Mouse (Mus musculus) neural tube, embryonic 15.5 days (tissue): ENCODE data around the gene Timeless. TPM values are rescaled to one million over a fixed set of nuclear protein-coding genes. Genes with fewer than 3 reads are reported as not detected.
"Not testable (repeated sequence)": the region's sequence is repeated elsewhere in the genome, so short reads cannot be mapped to it uniquely, and the experiment has no call there.

ENCODE experiments used
- ATAC-seq: fragments of 200-750 bp; cut with Nextera tagmentation; 2 replicates; pipeline ENCODE4 v1.8.0; 2017; ENCODE audit warnings: mild to moderate bottlenecking, moderate TSS enrichment, moderate library complexity; ENCODE audit not compliant: low FRiP score
- H3K27ac ChIP-seq: fragments of 300-500 bp; sonication (generic); replicated peaks from 2 replicates; pipeline ENCODE4 v1.5.1; 2015; ENCODE audit warnings: mild to moderate bottlenecking, inconsistent platforms
- H3K27me3 ChIP-seq: fragments of 300-500 bp; sonication (generic); replicated peaks from 2 replicates; pipeline ENCODE4 v1.6.1; 2015; ENCODE audit warnings: inconsistent platforms
- H3K36me3 ChIP-seq: fragments of 300-500 bp; sonication (generic); 2 replicates; pipeline ENCODE4 v1.6.1; 2015; ENCODE audit warnings: inconsistent platforms
- H3K4me1 ChIP-seq: fragments of 300-500 bp; sonication (generic); 2 replicates; pipeline ENCODE4 v1.6.1; 2015; ENCODE audit warnings: inconsistent platforms
- H3K4me2 ChIP-seq: fragments of 300-500 bp; sonication (generic); 2 replicates; pipeline ENCODE4 v1.6.1; 2015; ENCODE audit warnings: inconsistent platforms, mild to moderate bottlenecking, moderate library complexity
- H3K4me3 ChIP-seq: fragments of 300-500 bp; sonication (generic); replicated peaks from 2 replicates; pipeline ENCODE4 v1.5.1; 2015; ENCODE audit warnings: mild to moderate bottlenecking, inconsistent platforms
- H3K9ac ChIP-seq: fragments of 300-500 bp; sonication (generic); replicated peaks from 2 replicates; pipeline ENCODE4 v1.6.1; 2015; ENCODE audit warnings: mild to moderate bottlenecking, inconsistent platforms
- H3K9me3 ChIP-seq: fragments of 300-500 bp; sonication (generic); replicated peaks from 2 replicates; pipeline ENCODE4 v1.6.1; 2016; ENCODE audit warnings: inconsistent platforms
- WGBS: fragments of 180-500 bp; shearing (Covaris S2); methylation state at CpG from one replicate; pipeline ENCODE4 v1.1.7; 2015; ENCODE audit warnings: mixed read lengths; 5-methylcytosine and 5-hydroxymethylcytosine counted together
- polyA plus RNA-seq: library from polyadenylated mRNA; unstranded; fragments of >200 nt; fragmentation: Nextera tagmentation; extraction: Ambion mirVana; gene quantifications from 2 replicates; pipeline ENCODE4 v1.2.1, GENCODE M21; 2015

Timeless gene
- polyA plus RNA-seq, 1 experiment from 2014 or later, result 20.0 TPM

DNA sequence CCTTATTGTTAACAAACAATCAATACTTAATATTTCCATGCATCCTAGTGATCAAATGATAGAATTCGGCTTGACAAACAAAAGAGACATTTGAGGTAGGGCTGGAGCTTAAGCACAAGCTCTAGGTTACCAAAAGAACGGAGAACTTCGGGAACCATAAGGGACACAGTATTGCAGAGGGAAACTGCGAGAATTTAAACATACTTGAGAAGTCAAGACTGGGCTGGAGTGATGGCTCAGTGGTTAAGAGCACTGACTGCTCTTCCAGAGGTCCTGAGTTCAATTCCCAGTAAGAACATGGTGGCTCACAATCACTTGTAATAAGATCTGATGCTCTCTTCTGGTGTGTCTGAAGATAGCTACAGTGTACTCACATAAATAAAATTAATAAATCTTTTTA, 17.8 kb upstream of the Timeless start:
- not testable (repeated sequence) for H3K9ac ChIP-seq, H3K27ac ChIP-seq, H3K36me3 ChIP-seq, H3K9me3 ChIP-seq, H3K4me3 ChIP-seq, H3K27me3 ChIP-seq, ATAC-seq, H3K4me2 ChIP-seq
- peaks cover 22% of the 10 kb centered on the region for H3K4me1 ChIP-seq
- 90% methylated on average over 4 of the region's 4 CpGs for WGBS

GRCm38 (mm10) chr10:128214981-128215380, 16.9 kb upstream of the Timeless start:
- ATAC-seq, result no peak

GRCm38 (mm10) chr10:128218387-128219117, 13.3 kb upstream of the Timeless start:
- H3K4me1 ChIP-seq, result no peaks in the 10 kb centered on the region
- no peak overlapping the region for H3K9ac ChIP-seq
- H3K4me2 ChIP-seq, result no peak overlapping the region
- H3K27me3 ChIP-seq, result 0 out of 2 replicates have a peak, but pooled peaks cover 5% of the 10 kb centered on the region
- H3K4me3 ChIP-seq, result no peak overlapping the region
- H3K9me3 ChIP-seq, result no peaks in the 10 kb centered on the region
- no peak overlapping the region for H3K27ac ChIP-seq
- no peak for ATAC-seq
- no peaks in the 10 kb centered on the region for H3K36me3 ChIP-seq
- 95% methylated on average over 18 of the region's 18 CpGs for WGBS

More at GRCm38 (mm10) chr10:128214981-128215380, 16.9 kb upstream of the Timeless start:
- Histone ChIP-seq H3K4me2 (no peak overlapping the region), H3K27ac (no peak overlapping the region), H3K36me3 (no peaks in the 10 kb centered on the region), H3K27me3 (0 out of 2 replicates have a peak, but pooled peaks cover 5% of the 10 kb centered on the region), H3K4me1 (peaks cover 22% of the 10 kb centered on the region), H3K9ac (no peak overlapping the region), H3K9me3 (no peaks in the 10 kb centered on the region), H3K4me3 (no peak overlapping the region)
- 88% methylated on average over 5 of the region's 5 CpGs for WGBS

- 71% methylated on average over 16 of the region's 16 CpGs for WGBS
- Histone ChIP-seq H3K4me3 (no peak overlapping the region), H3K36me3 (no peaks in the 10 kb centered on the region), H3K9me3 (no peaks in the 10 kb centered on the region), H3K4me1 (no peaks in the 10 kb centered on the region), H3K27ac (no peak overlapping the region), H3K4me2 (no peak overlapping the region), H3K9ac (no peak overlapping the region), H3K27me3 (no peaks in the 10 kb centered on the region)
- no peak for ATAC-seq
These were observed 10.2 kb upstream of the Timeless start for GRCm38 (mm10) chr10:128221533-128222286.

- H3K4me2 ChIP-seq, result no peak overlapping the region
- no peak overlapping the region for H3K4me3 ChIP-seq
- no peaks in the 10 kb centered on the region for H3K9me3 ChIP-seq
- no peaks in the 10 kb centered on the region for H3K4me1 ChIP-seq
- WGBS, result 58% methylated on average over 5 of the region's 5 CpGs
- no peak for ATAC-seq
- no peaks in the 10 kb centered on the region for H3K36me3 ChIP-seq
- H3K27ac ChIP-seq, result no peak overlapping the region
- no peak overlapping the region for H3K9ac ChIP-seq
- no peaks in the 10 kb centered on the region for H3K27me3 ChIP-seq
These were observed 6.8 kb upstream of the Timeless start for GRCm38 (mm10) chr10:128225064-128225463.

DNA sequence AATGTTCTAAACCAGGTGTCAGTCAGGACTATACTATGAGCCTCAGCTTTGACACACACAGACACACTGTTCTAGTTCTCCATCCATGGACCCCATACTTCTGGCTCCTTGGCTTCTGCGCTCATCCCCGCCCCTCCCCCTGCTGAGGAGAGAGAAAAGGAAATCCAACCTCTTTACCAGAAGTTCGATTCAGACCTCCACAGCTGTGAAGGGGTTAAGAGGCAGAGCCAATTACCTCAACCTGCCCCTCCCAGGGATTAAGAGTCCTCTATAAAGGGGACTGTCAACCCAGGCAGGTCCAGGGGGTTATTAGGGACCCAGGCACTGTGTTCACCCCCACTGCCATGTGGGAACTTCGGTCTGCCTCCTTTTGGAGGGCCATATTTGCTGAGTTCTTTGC, 6.3 kb upstream of the Timeless start, which contains the start of gene Mip:
Gene Mip, plus strand, starts transcription at position 301 of the 400 bp plus-strand sequence.
- H3K27me3 ChIP-seq, result no peaks in the 10 kb centered on the region
- no peak within 1 kb of the TSS for H3K4me3 ChIP-seq
- H3K4me1 ChIP-seq, result no peaks in the 10 kb centered on the region
- no peak within 1 kb of the TSS for H3K27ac ChIP-seq
- no peaks in the 10 kb centered on the region for H3K9me3 ChIP-seq
- no peak within 1 kb of the TSS for H3K4me2 ChIP-seq
- no peak within 1 kb of the TSS for H3K9ac ChIP-seq
- no peaks in the 10 kb centered on the region for H3K36me3 ChIP-seq
- ATAC-seq, result no peak
- 41% methylated on average over 4 of the region's 4 CpGs for WGBS

DNA sequence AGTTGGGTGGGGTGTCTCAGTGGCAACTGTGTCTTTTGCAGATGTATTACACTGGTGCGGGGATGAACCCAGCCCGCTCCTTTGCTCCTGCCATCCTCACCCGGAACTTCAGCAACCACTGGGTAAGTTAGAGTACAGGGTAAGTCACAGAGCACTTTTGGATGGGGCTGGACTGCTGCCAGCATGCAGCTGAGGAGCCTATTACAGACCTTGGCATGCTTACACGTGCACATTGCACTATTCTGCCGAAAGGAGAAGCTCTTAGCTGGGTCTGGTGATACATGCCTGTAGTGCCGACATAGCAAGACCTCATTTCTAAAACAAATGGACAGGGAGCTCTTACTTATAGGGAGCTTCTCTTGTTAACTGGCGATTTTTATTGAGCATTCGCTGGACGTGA, 4.3 kb upstream of the Timeless start:
- no peak overlapping the region for H3K9ac ChIP-seq
- no peaks in the 10 kb centered on the region for H3K9me3 ChIP-seq
- ATAC-seq, result no peak
- H3K4me3 ChIP-seq, result no peak overlapping the region
- no peak overlapping the region for H3K4me2 ChIP-seq
- peaks cover 7% of the 10 kb centered on the region for H3K4me1 ChIP-seq
- no peak overlapping the region for H3K27ac ChIP-seq
- H3K36me3 ChIP-seq, result no peaks in the 10 kb centered on the region
- no peaks in the 10 kb centered on the region for H3K27me3 ChIP-seq
- WGBS, result 82% methylated on average over 9 of the region's 9 CpGs

DNA sequence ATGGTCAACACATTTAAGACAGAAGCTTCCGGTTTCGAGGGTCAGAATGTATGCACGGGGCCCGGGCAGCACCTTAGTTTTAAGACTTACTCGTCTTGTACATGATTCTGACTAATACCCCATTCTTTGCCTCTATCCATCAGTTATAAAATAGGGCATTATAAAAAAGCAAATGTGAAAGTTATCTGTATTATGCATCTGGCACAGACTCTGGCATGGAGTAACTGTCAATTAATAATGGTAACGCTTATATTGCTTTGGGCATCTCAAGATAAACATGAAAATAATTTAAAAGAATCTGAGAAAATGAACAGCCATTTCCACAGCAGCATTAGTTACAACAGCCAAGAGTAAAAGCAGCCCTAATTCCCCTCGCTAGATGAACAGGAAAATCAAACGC, 3.9 kb upstream of the Timeless start:
- Histone ChIP-seq H3K9me3 (no peaks in the 10 kb centered on the region), H3K27me3 (no peaks in the 10 kb centered on the region), H3K9ac (no peak overlapping the region), H3K4me2 (no peak overlapping the region), H3K4me3 (no peak overlapping the region), H3K27ac (no peak overlapping the region), H3K36me3 (no peaks in the 10 kb centered on the region), H3K4me1 (peaks cover 11% of the 10 kb centered on the region)
- ATAC-seq, result no peak
- WGBS, result 97% methylated on average over 8 of the region's 8 CpGs

GRCm38 (mm10) chr10:128230582-128230981, 1.3 kb upstream of the Timeless start:
- WGBS, result 77% methylated on average over 12 of the region's 12 CpGs

GRCm38 (mm10) chr10:128231146-128231545, 719 bp upstream of the Timeless start:
- no peak for ATAC-seq
- peak overlapping the region; percentile 73 for H3K4me2 ChIP-seq
- 0 out of 2 replicates have a peak overlapping the region, but pooled peaks have one; percentile 79 for H3K9ac ChIP-seq
- H3K27ac ChIP-seq, result no peak overlapping the region; the same call in 1 of the 2 replicates
- H3K4me3 ChIP-seq, result peak overlapping the region; percentile 88
- no peaks in the 10 kb centered on the region for H3K9me3 ChIP-seq
- 16% methylated on average over 5 of the region's 5 CpGs for WGBS
- H3K27me3 ChIP-seq, result no peaks in the 10 kb centered on the region
- no peaks in the 10 kb centered on the region for H3K36me3 ChIP-seq
- H3K4me1 ChIP-seq, result peaks cover 12% of the 10 kb centered on the region

More at GRCm38 (mm10) chr10:128230582-128230981, 1.3 kb upstream of the Timeless start:
- no peak for ATAC-seq
- no peaks in the 10 kb centered on the region for H3K9me3 ChIP-seq
- no peak overlapping the region for H3K4me2 ChIP-seq
- peaks cover 12% of the 10 kb centered on the region for H3K4me1 ChIP-seq
- no peaks in the 10 kb centered on the region for H3K36me3 ChIP-seq
- H3K27me3 ChIP-seq, result no peaks in the 10 kb centered on the region
- no peak overlapping the region for H3K9ac ChIP-seq
- H3K4me3 ChIP-seq, result no peak overlapping the region
- no peak overlapping the region for H3K27ac ChIP-seq

DNA sequence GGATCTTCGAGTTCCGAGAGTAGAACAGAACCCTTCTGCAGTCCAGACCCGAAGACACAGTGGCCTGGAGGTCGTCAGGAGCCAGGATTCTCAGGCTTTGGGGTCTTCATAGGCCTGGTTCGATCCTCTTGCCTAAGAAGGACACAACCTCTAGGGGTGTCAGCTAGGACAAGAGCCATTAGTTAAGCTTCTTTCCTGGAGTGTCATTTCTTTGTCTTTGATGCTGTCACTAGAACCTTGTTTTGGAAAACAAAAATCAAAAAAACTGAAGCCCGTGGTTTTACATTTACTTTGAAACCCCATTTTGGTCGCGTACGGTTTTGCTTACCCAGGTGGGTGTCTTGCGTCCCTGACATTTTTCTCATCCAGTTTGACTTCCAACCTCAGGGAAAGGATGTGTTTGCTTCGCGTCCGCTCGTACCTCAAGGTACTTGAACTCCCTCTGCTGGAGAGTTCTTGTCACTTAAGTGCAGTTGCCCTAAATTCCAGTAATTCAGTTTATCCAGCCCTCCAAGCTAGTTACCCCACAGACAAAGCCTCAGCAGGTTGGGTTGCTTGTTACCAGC, 638 bp downstream of the Timeless start:
- Histone ChIP-seq H3K27ac (peak overlapping the region; percentile 94), H3K4me3 (peak overlapping the region; percentile 88)
- WGBS, result under 1% methylated on average over 14 of the region's 14 CpGs

More for the DNA sequence above, 638 bp downstream of the Timeless start:
- Histone ChIP-seq H3K4me1 (peaks cover 12% of the 10 kb centered on the region), H3K27me3 (no peaks in the 10 kb centered on the region), H3K9ac (peak overlapping the region; percentile 79), H3K9me3 (no peaks in the 10 kb centered on the region), H3K4me2 (peak overlapping the region; percentile 73), H3K36me3 (no peaks in the 10 kb centered on the region)
- peak; percentile 48 for ATAC-seq
